Mouse (Mus musculus) hindbrain, embryonic 16.5 days (tissue): ENCODE results near the gene Hykk. TPM values are rescaled to one million over a fixed set of nuclear protein-coding genes. Genes with fewer than 3 reads are reported as not detected.

Experiments used
- ATAC-seq: fragments of 200-750 bp; cut with Nextera tagmentation; 2 replicates; pipeline ENCODE4 v1.8.0; 2017; ENCODE audit warnings: moderate TSS enrichment, moderate library complexity
- H3K27ac ChIP-seq: fragments of 300-500 bp; sonication (generic); 2 replicates; pipeline ENCODE4 v1.5.1; 2014; ENCODE audit warnings: low read depth, mild to moderate bottlenecking, control low read depth, low read length, moderate library complexity
- H3K27me3 ChIP-seq: fragments of 300-500 bp; sonication (generic); replicated peaks from 2 replicates; pipeline ENCODE4 v1.6.1; 2014; ENCODE audit warnings: low read length; ENCODE audit not compliant: control insufficient read depth, insufficient read depth
- H3K36me3 ChIP-seq: fragments of 300-500 bp; sonication (generic); 2 replicates; pipeline ENCODE4 v1.6.1; 2014; ENCODE audit warnings: mild to moderate bottlenecking, low read length, moderate library complexity, mixed read lengths; ENCODE audit not compliant: control insufficient read depth, insufficient read depth
- H3K4me1 ChIP-seq: fragments of 300-500 bp; sonication (generic); 2 replicates; pipeline ENCODE4 v1.6.1; 2014; ENCODE audit warnings: low read depth, low read length; ENCODE audit not compliant: control insufficient read depth, insufficient read depth
- H3K4me2 ChIP-seq: fragments of 300-500 bp; sonication (generic); 2 replicates; pipeline ENCODE4 v1.6.1; 2014; ENCODE audit warnings: mild to moderate bottlenecking, low read length, control low read depth, moderate library complexity
- H3K4me3 ChIP-seq: fragments of 300-500 bp; sonication (generic); 2 replicates; pipeline ENCODE4 v1.5.1; 2014; ENCODE audit warnings: mild to moderate bottlenecking, low read length, control low read depth, moderate library complexity
- H3K9ac ChIP-seq: fragments of 300-500 bp; sonication (generic); 2 replicates; pipeline ENCODE4 v1.6.1; 2014; ENCODE audit warnings: low read depth, mild to moderate bottlenecking, control low read depth, low read length, moderate library complexity
- H3K9me3 ChIP-seq: fragments of 300-500 bp; sonication (generic); 2 replicates; pipeline ENCODE4 v1.6.1; 2014; ENCODE audit warnings: mild to moderate bottlenecking, low read length, moderate library complexity; ENCODE audit not compliant: control insufficient read depth
- WGBS: fragments of 180-500 bp; shearing (Covaris S2); extraction: QIAGEN DNeasy Blood & Tissue Kit; methylation state at CpG from one replicate; pipeline ENCODE4 v1.1.7; 2014; 5-methylcytosine and 5-hydroxymethylcytosine counted together
- polyA plus RNA-seq: library from polyadenylated mRNA; unstranded; fragments of >200 nt; fragmentation: Nextera tagmentation; extraction: Ambion mirVana; gene quantifications from 2 replicates; pipeline ENCODE4 v1.2.1, GENCODE M21; 2015

Hykk gene
- polyA plus RNA-seq, 1 experiment from 2014 or later: 1.9 TPM

GRCm38 (mm10) chr9:54994381-54994780 is 77.3 kb downstream of the Hykk start:
- Histone ChIP-seq H3K9me3 (no peaks in the 10 kb centered on the region), H3K27me3 (no peaks in the 10 kb centered on the region), H3K4me1 (no peaks in the 10 kb centered on the region), H3K4me3 (no peak overlapping the region), H3K9ac (no peak overlapping the region), H3K36me3 (no peaks in the 10 kb centered on the region), H3K27ac (no peak overlapping the region), H3K4me2 (no peak overlapping the region)
- 38% methylated on average over 3 of the region's 3 CpGs for WGBS
- ATAC-seq: no peak

- Histone ChIP-seq H3K4me3 (no peak overlapping the region), H3K27ac (no peak overlapping the region), H3K9ac (no peak overlapping the region), H3K4me1 (no peaks in the 10 kb centered on the region), H3K36me3 (no peaks in the 10 kb centered on the region), H3K4me2 (no peak overlapping the region), H3K27me3 (no peaks in the 10 kb centered on the region), H3K9me3 (no peaks in the 10 kb centered on the region)
- 86% methylated on average over 3 of the region's 3 CpGs for WGBS
- ATAC-seq: no peak
These were observed 78.6 kb downstream of the Hykk start for GRCm38 (mm10) chr9:54995645-54996044.

Other genes with a start within 250 kb of the Hykk start
- gene Dnaja4, start 218.4 kb upstream of the Hykk start, polyA plus RNA-seq: 9.1 and 10.0 TPM in 2 replicates
- gene Wdr61, start 182.8 kb upstream of the Hykk start, polyA plus RNA-seq: 90.1 and 93.3 TPM in 2 replicates
- 225 and 236 TPM in 2 replicates for gene Crabp1, start 152.5 kb upstream of the Hykk start, polyA plus RNA-seq
- gene Ireb2, start 53.5 kb upstream of the Hykk start, polyA plus RNA-seq: 28.1 and 34.7 TPM in 2 replicates
- 256 and 265 TPM in 2 replicates for gene Psma4, start 33.5 kb downstream of the Hykk start, polyA plus RNA-seq
- gene AY074887, start 33.7 kb downstream of the Hykk start, polyA plus RNA-seq: 0.86 and 0.90 TPM in 2 replicates
- 0.86 and 3.7 TPM in 2 replicates for gene Chrna5, start 63.6 kb downstream of the Hykk start, polyA plus RNA-seq
- 18.8 and 20.2 TPM in 2 replicates for gene Chrna3, start 109.3 kb downstream of the Hykk start, polyA plus RNA-seq
- gene Chrnb4, start 131.5 kb downstream of the Hykk start, polyA plus RNA-seq: 1.5 and 1.6 TPM in 2 replicates
- gene Ube2q2, start 231.6 kb downstream of the Hykk start, polyA plus RNA-seq: 17.7 and 37.0 TPM in 2 replicates